Mouse (Mus musculus) gastrocnemius, postnatal 14 days (tissue): ENCODE results near the gene Cyb5r3. TPM values are rescaled to one million over a fixed set of nuclear protein-coding genes. Genes with fewer than 3 reads are reported as not detected.
A peak's percentile ranks its signal among the peaks of the same experiment; 100 is the strongest.

Source experiments
- DNase-seq: peaks from one replicate; pipeline ENCODE4 v3.0.0; 2021; ENCODE audit warnings: mixed read lengths
- intact Hi-C: fragments of 180-260 bp; cut with DNase I; formaldehyde crosslinking; loops from one replicate; pipeline ENCODE4 v1.15.1; 2025; ENCODE audit warnings: low total_unique reads
- total RNA-seq, 2 experiments: library from RNA; stranded (reverse); gene quantifications; 2 replicates each; pipeline ENCODE4 v1.2.3; 2021

Cyb5r3 gene
- total RNA-seq, 2 experiments from 2014 or later, result 69.1 to 74.4 TPM

GRCm38 (mm10) chr15:83170956-83171659, 1.3 kb downstream of the Cyb5r3 start:
- no peak for DNase-seq
- intact Hi-C loops, result no loop called here

DNA sequence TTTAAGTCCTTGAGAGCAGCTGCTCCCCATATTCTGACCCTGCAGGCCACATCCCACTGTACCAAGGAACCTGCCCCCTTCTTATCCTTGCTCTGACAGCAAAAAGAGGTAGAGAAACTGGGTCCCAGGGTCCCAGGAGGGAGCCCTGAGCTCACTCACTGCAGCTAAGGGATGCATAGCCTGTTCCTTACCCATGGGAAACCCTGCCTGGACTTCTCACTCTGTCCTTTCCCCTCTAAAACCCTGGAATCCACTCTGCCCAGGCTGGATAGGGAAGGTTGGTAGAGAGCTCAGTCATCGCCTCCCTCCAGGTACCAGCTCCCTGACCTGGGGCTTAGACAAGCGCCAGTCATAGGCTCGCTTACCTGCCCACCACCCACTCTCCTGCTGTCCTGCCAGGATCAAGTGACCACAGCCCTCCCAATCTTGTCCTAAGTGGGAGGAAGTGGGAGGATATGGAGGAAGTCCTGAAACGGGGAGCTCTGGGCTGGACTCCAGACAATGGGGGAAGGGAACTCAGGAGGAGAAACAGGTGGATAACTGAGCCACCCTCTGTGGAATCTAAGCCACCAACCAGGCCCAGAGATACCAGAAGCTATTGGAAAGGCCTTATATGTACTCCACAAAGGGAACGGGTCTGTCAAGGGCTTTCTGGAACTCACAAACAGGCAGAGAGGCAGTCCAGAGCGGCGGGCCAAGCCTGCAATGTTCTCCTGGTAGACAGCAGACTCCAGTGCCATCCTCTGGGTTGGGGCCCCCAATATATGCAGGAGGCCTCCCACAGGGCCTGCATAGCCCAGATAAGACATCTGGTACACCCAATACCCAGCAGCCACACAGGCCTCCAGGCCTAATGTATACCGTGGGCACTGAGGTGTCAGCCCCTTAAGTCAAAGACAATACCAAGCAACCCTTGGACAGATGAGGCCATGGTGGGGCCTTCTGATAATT, 2.3 kb downstream of the Cyb5r3 start:
- DNase-seq, result no peak
- intact Hi-C loops, result no loop called here

DNA sequence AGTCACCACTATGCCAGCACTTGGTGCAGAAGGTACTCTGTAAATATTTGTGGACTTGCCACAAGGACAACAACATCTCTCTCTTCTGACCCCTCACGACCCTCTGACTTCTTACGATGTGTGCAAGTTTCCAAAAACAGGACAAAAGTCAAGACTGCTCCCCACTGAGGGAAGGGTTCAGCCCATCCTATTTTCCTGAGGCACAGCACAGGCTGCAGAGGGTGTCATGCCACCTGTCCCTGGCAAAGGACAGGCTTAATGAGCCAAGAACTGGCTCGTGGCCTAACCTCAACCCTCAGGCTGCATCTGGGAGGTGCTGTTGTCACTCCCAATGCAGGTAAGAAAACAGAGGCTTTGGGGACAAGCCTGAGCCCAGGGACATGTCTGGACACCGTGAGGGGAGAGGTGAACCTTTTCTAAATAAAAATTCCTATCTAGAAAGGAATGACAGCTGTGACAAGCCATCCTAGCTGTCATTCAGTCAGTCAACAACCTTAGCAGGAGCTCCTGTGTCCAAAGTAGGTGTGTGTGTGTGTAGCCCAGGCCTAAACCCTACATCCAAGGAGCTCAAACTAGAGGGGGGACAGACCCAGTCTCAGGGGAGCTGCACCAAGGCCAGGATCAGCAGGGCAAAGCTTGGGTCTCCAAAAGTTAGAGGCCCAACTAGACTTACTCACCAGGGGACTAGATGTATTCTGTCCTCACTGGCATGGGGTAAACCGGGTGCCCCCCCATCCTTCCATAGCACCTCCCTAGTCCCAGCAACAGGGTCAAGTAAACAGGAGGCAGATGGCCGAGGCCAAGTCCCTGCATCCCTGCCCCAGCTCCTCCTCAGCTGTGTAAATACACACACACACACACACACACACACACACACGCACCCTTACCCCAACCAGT, 3.3 kb downstream of the Cyb5r3 start:
- intact Hi-C loops, result no loop called here
- DNase-seq, result no peak

GRCm38 (mm10) chr15:83168311-83168710, 4.1 kb downstream of the Cyb5r3 start:
- intact Hi-C loops, result no loop called here
- no peak for DNase-seq

GRCm38 (mm10) chr15:83167550-83168065, 4.8 kb downstream of the Cyb5r3 start:
- intact Hi-C loops, result no loop called here
- no peak for DNase-seq

DNA sequence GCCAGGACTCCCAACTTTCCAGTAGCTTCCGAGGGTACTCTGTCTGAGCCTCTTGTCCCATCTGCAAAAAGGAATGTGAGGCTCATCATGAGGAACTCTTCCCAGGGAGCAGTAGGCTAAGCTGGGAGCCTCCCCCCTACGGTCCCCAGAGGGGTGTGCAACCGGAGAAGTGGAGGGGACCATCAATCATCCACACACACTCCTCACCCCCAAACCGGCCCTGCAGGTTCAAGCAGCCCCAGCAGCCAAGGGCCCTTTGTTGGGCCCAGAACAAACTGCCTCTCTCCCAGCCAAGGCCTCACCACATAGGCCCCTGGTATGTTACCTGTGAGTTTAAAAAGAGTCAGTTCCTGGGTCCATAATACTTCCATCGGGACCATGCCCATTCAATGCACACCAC, 5.3 kb downstream of the Cyb5r3 start:
- no peak for DNase-seq
- intact Hi-C loops, result no loop called here

DNA sequence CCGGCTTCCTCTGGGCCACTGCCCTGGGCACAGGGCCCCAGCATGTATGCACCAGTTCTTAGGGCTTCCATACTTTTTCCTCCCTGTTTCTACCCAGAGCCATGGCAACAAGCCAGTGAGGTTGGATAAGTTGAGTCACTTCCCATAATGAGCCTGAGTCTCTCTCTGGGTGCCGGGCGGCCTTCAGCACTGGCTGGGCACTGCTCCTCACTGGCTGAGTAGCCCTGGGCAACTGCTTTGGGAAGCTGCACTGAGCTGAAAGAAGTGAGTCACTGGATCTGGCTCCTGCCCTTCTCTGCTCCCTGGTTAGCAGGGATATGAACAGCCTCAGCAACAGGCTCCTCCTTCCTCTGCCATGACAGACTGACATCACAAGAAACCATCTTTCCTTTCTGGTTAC, 5.8 kb downstream of the Cyb5r3 start:
- DNase-seq, result peak; percentile 66
- intact Hi-C loops, result no loop called here

DNA sequence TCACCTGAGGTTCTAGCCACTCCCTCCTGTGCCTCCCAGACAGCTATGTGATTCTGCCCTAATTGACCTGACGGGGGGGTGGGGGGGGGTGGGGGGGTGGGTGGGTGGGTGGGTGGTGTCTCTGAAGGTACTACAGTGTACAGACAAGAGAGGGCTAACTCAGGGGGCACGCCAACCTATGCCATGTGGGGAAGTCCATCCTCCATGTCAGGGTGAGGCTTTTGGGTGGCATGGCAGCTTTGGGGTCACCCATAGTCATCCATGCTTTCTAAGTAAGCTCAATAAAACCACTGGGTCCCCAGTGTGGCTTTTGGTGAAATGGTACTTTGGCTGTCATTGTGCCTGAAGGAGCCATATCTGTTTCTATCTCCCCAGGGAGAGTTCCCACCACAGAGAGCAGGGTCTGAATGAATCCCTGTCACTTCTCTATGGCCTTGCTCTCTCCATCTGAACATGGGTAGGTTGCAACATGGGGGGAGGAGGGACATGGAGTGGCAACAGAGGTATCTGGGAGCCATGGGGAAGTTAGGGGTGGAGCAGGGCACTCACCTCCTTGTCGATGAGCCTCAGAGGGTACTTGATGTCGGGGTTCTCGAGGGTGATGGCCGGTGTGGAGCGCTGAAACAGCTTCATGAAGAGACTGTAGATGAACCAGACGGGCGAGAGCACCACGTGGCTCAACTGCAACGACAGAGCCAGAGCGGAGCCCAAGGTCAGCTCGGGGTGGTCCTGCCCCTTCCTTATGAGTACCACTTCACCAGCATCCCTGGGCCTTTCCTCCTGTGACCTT, 6.7 kb downstream of the Cyb5r3 start:
- intact Hi-C loops, result no loop called here
- no peak for DNase-seq

DNA sequence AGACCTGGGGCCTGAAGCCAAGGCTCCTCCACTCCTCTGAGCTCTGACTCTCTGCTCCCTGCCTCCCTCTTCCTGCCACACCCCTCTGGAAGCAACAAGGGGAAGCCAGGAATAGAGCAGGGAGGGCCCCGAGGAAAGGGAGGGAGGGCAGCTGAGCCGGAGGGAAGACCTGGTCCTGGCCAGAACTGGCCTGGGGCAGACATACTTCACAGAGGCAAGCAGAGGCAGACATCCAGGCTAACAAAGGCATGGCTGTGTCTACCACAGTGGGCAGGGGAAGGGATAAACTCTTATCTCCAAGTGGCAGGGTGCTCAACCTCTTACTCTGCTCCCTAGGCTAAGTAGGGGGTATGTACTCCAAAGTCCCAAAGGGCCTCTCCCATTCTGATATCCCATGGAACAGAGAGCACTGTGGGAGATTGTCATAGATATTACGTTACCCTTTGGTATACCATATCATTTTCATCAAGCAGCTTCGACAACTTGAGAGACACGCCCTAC, 7.4 kb downstream of the Cyb5r3 start:
- DNase-seq, result peak; percentile 73
- intact Hi-C loops, result no loop called here

- intact Hi-C loops, result no loop called here
- DNase-seq, result no peak
Observed at GRCm38 (mm10) chr15:83162818-83163485, 9.4 kb downstream of the Cyb5r3 start.

DNA sequence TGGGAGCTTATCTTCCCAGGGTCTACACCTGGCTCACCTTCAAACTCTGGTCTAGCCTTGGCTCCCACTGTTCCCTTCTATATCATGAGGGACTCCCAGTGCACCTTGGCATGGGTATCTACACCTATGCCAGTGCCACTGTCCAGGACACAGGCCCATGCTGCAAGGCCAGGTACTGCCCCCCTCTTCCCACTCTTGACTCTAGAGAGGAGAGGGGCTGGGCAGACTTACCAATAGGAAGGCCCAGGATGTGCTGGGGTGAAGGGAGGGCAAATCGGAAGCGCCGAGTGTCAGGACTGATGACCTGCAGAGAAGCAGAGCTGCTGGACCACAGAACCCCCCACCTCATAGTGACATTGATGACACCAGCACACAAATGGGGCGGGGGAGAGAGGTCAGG, 10.4 kb downstream of the Cyb5r3 start:
- intact Hi-C loops, result no loop called here
- no peak for DNase-seq

GRCm38 (mm10) chr15:83161062-83161748, 11.2 kb downstream of the Cyb5r3 start:
- no peak for DNase-seq
- intact Hi-C loops, result no loop called here

GRCm38 (mm10) chr15:83160561-83160960, 11.8 kb downstream of the Cyb5r3 start:
- intact Hi-C loops, result no loop called here

GRCm38 (mm10) chr15:83159823-83160222, 12.6 kb downstream of the Cyb5r3 start:
- DNase-seq, result no peak

More at GRCm38 (mm10) chr15:83160561-83160960, 11.8 kb downstream of the Cyb5r3 start:
- no peak for DNase-seq

DNA sequence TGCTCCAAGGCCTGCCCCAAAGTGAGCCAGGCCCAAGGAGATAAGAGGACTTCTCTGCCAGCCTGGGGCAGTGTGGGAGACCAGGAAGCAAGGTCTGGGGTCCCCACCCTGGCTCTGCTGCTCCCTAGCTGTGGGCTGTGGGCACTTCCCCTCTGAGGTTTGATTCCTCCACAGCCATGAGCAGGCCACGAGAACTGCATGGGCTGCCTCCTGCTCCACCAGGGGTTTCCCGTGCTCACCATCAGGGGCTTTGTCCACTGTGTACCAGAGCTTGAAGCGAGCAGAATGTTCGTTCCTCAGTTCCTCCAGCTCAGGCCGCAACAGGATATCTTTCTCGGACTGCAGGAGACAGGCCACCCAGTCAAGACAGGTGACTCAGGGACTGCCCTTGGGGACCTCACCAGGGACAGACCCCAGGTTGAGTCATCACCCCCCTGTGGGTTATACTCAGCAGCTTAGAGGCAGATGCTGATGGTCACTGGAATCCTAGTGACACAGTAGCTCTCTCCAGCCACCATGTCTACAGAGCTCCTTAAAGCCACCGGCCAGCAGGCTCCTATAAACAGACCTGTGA, 13.7 kb downstream of the Cyb5r3 start:
- intact Hi-C loops, result loop anchor here (5.0 kb wide), 1 partner anchor 49 kb away; no protein-coding TSS in a partner anchor
- no peak for DNase-seq

More at GRCm38 (mm10) chr15:83159823-83160222, 12.6 kb downstream of the Cyb5r3 start:
- intact Hi-C loops, result loop anchor here (5.0 kb wide), 1 partner anchor 47 kb away; no protein-coding TSS in a partner anchor

DNA sequence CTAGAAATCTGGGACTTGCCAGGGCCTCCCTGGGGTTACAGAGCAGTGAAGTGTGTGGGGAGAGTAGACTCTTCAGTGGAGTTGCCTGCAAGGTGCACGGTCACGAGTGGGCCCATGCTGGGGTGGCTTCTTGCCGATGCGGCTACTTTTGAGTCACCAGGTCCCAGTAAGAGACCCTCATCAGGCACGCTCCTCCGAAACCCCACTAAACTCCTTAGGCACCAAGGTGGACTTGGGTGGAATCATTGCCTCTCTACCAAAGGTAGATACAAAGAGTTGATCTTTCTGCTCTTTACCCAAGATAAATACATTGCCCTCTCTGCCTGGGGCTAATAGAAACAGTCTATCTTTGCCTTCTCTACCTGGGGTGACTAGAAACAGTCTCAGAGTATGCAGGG, 14.7 kb downstream of the Cyb5r3 start:
- intact Hi-C loops, result loop anchor here (5.0 kb wide), 1 partner anchor 50 kb away; no protein-coding TSS in a partner anchor
- DNase-seq, result no peak
